Mouse (Mus musculus) lung, postnatal 10 days (tissue): ENCODE results near the gene Hypk.

Experiments used
- DNase-seq: peaks from one replicate; pipeline ENCODE4 v3.0.0; 2021

The Hypk gene

GRCm38 (mm10) chr2:121507173-121507950 is 54.3 kb downstream of the Hypk start:
- DNase-seq = no peak

GRCm38 (mm10) chr2:121507951-121508330 is 54.9 kb downstream of the Hypk start:
- DNase-seq = no peak
